Mouse (Mus musculus) kidney, adult 8-10 months (tissue): ENCODE measurements around the gene Rgs3.

Source experiments
- DNase-seq, 2 experiments: peaks; one replicate each; pipeline ENCODE4 v3.0.0; 2022

The Rgs3 gene

GRCm38 (mm10) chr4:62695946-62696345 is 136.3 kb downstream of the Rgs3 start:
- DNase-seq: peak; percentile 59 to 68

GRCm38 (mm10) chr4:62696699-62697404 is 137.2 kb downstream of the Rgs3 start:
- no peak for DNase-seq

- DNase-seq: peak; percentile 88 to 93
Observed at GRCm38 (mm10) chr4:62697469-62697868, 137.8 kb downstream of the Rgs3 start.

- no peak for DNase-seq
Observed at GRCm38 (mm10) chr4:62698521-62698920, 138.9 kb downstream of the Rgs3 start.

GRCm38 (mm10) chr4:62699191-62699812 is 139.7 kb downstream of the Rgs3 start:
- peak; percentile 93 to 96 for DNase-seq

- DNase-seq: no peak
Observed at GRCm38 (mm10) chr4:62700426-62700825, 140.8 kb downstream of the Rgs3 start.

- peak; percentile 36 to 60 for DNase-seq
Observed at GRCm38 (mm10) chr4:62703151-62703550, 143.5 kb downstream of the Rgs3 start.

- no peak for DNase-seq
Observed at GRCm38 (mm10) chr4:62704204-62704603, 144.6 kb downstream of the Rgs3 start.

GRCm38 (mm10) chr4:62705013-62705412 is 145.4 kb downstream of the Rgs3 start:
- no peak for DNase-seq

GRCm38 (mm10) chr4:62705749-62706148 is 146.1 kb downstream of the Rgs3 start:
- no peak for DNase-seq

- no peak for DNase-seq
Observed at GRCm38 (mm10) chr4:62708084-62708483, 148.4 kb downstream of the Rgs3 start.

- DNase-seq: no peak
Observed at GRCm38 (mm10) chr4:62708994-62709393, 149.3 kb downstream of the Rgs3 start.

- DNase-seq: no peak
Observed at GRCm38 (mm10) chr4:62709448-62709847, 149.8 kb downstream of the Rgs3 start.

GRCm38 (mm10) chr4:62711159-62711558 is 151.5 kb downstream of the Rgs3 start:
- DNase-seq: no peak

GRCm38 (mm10) chr4:62711582-62711981 is 151.9 kb downstream of the Rgs3 start:
- no peak for DNase-seq

- no peak for DNase-seq
Observed at GRCm38 (mm10) chr4:62720861-62721260, 161.2 kb downstream of the Rgs3 start.

- peak in 1 of 2 experiments; percentile 62 for DNase-seq
Observed at GRCm38 (mm10) chr4:62722021-62722426, 162.4 kb downstream of the Rgs3 start.

GRCm38 (mm10) chr4:62723795-62724194 is 164.1 kb downstream of the Rgs3 start:
- peak; percentile 32 to 42 for DNase-seq

GRCm38 (mm10) chr4:62726282-62726937 is 166.8 kb downstream of the Rgs3 start:
- no peak for DNase-seq

- DNase-seq: no peak
Observed at GRCm38 (mm10) chr4:62727541-62728303, 168.1 kb downstream of the Rgs3 start.

- DNase-seq: no peak
Observed at GRCm38 (mm10) chr4:62728471-62728870, 168.8 kb downstream of the Rgs3 start.

- DNase-seq: no peak
Observed at GRCm38 (mm10) chr4:62729191-62729590, 169.5 kb downstream of the Rgs3 start.

- DNase-seq: no peak
Observed at GRCm38 (mm10) chr4:62729941-62730340, 170.3 kb downstream of the Rgs3 start.
